Mouse (Mus musculus) erythroblast, embryonic 14.5 days (primary cell): ENCODE data around the gene Wdr45.

Experiments used
- GATA1 ChIP-seq: IDR thresholded peaks from 2 replicates; pipeline ENCODE4 v1.6.1; 2012; ENCODE audit warnings: low read length, inconsistent platforms, mixed read lengths
- TAL1 ChIP-seq: IDR thresholded peaks from 3 replicates; pipeline ENCODE4 v1.6.1; 2012; ENCODE audit warnings: low read length, inconsistent platforms, mixed read lengths

DNA sequence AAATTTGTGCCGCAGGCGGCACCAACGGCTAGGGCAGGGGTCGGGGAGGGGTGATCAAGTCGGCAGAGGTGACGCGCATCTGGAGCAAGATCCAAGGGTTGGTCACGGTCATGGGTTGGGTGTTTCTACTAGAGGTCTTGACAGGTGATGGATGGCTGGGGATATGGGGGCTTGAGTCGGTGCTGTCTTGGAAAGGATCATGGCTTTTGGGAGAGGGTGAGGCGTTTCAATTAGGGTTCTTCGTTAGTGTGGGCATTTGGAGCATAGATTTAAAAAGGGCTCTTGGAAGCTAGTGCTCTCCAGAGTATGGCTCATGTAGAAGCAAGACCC, 8.1 kb downstream of the Wdr45 start:
- TF ChIP-seq GATA1: no peak
- TF ChIP-seq TAL1: no peak
